Mouse (Mus musculus) stomach, postnatal 0 days (tissue): Measurements from ENCODE around the gene Pepd.

Experiments
- CTCF ChIP-seq: IDR thresholded peaks from 2 replicates; pipeline ENCODE4 v1.5.1; 2016; ENCODE audit warnings: antibody characterized with exemption, low read depth, mild to moderate bottlenecking, moderate library complexity
- EP300 ChIP-seq: optimal IDR thresholded peaks from 2 replicates; pipeline ENCODE3; 2016; ENCODE audit warnings: antibody characterized with exemption

- TF ChIP-seq CTCF (no peak), EP300 (no peak)
Observed at GRCm38 (mm10) chr7:35040176-35040972, 128.2 kb downstream of the Pepd start.
